Mouse (Mus musculus) limb, embryonic 14.5 days (tissue): ENCODE measurements around the gene Hspb7. TPM values are rescaled to one million over a fixed set of nuclear protein-coding genes. Genes with fewer than 3 reads are reported as not detected.

Source experiments
- ATAC-seq: fragments of 200-750 bp; cut with Nextera tagmentation; 2 replicates; pipeline ENCODE4 v1.8.0; 2017; ENCODE audit warnings: low read depth, moderate number of reproducible peaks, moderate TSS enrichment; ENCODE audit not compliant: low FRiP score
- DNase-seq: peaks from one replicate; pipeline ENCODE4 v3.0.0-alpha.2; 2015; ENCODE audit warnings: low spot score
- H3K27ac ChIP-seq: fragments of 300-500 bp; sonication (generic); replicated peaks from 2 replicates; pipeline ENCODE4 v1.5.1; 2014; ENCODE audit warnings: low read depth, mild to moderate bottlenecking, low read length, moderate library complexity, mixed read lengths
- H3K27me3 ChIP-seq: fragments of 300-500 bp; sonication (generic); 2 replicates; pipeline ENCODE4 v1.6.1; 2014; ENCODE audit warnings: low read length, mixed read lengths; ENCODE audit not compliant: control insufficient read depth, insufficient read depth
- H3K36me3 ChIP-seq: fragments of 300-500 bp; sonication (generic); 2 replicates; pipeline ENCODE4 v1.6.1; 2014; ENCODE audit warnings: mild to moderate bottlenecking, low read length, moderate library complexity, mixed read lengths; ENCODE audit not compliant: control insufficient read depth, insufficient read depth
- H3K4me1 ChIP-seq: fragments of 300-500 bp; sonication (generic); 2 replicates; pipeline ENCODE4 v1.6.1; 2014; ENCODE audit warnings: antibody characterized with exemption, low read length, mixed read lengths; ENCODE audit not compliant: control insufficient read depth, insufficient read depth
- H3K4me2 ChIP-seq: fragments of 300-500 bp; sonication (generic); replicated peaks from 2 replicates; pipeline ENCODE4 v1.6.1; 2014; ENCODE audit warnings: low read depth, mild to moderate bottlenecking, low read length, moderate library complexity; ENCODE audit not compliant: severe bottlenecking
- H3K4me3 ChIP-seq: fragments of 300-500 bp; sonication (generic); replicated peaks from 2 replicates; pipeline ENCODE4 v1.5.1; 2014; ENCODE audit warnings: low read length
- H3K9ac ChIP-seq: fragments of 300-500 bp; sonication (generic); 2 replicates; pipeline ENCODE4 v1.6.1; 2014; ENCODE audit warnings: mild to moderate bottlenecking, low read depth, low read length, moderate library complexity; ENCODE audit not compliant: severe bottlenecking
- H3K9me3 ChIP-seq: fragments of 300-500 bp; sonication (generic); 2 replicates; pipeline ENCODE4 v1.6.1; 2016; ENCODE audit warnings: low read length; ENCODE audit not compliant: control insufficient read depth
- POLR2A ChIP-seq: fragments of 200-500 bp; IDR thresholded peaks from 2 replicates; pipeline ENCODE4 v1.8.0; 2012; ENCODE audit warnings: inconsistent platforms, mild to moderate bottlenecking, moderate library complexity, borderline replicate concordance; ENCODE audit not compliant: insufficient read depth, insufficient read length; ENCODE audit errors: extremely low read depth
- WGBS: fragments of 180-500 bp; shearing (Covaris S2); extraction: QIAGEN DNeasy Blood & Tissue Kit; methylation state at CpG from one replicate; pipeline ENCODE4 v1.1.7; 2014; 5-methylcytosine and 5-hydroxymethylcytosine counted together
- polyA plus RNA-seq, 2 experiments: library from polyadenylated mRNA; depleted of rRNA in 1 of 2; stranded (reverse) in 1 of 2; unstranded in 1 of 2; fragments of >200 nt; fragmentation: Nextera tagmentation in 1 of 2; extraction: Ambion mirVana in 1 of 2; gene quantifications; 2 replicates each; pipeline versions ENCODE4 v1.2.1 to v1.2.3; 2012 to 2014

The Hspb7 gene
- polyA plus RNA-seq, 2 experiments, result 1.3 to 3.2 TPM

GRCm38 (mm10) chr4:141461088-141461487 is 40.5 kb downstream of the Hspb7 start:
- ATAC-seq (no peak), DNase-seq (no peak)
- H3K4me1 ChIP-seq, result 0 out of 2 replicates have a peak, but pooled peaks cover 4% of the 10 kb centered on the region
- H3K27me3 ChIP-seq, result no peaks in the 10 kb centered on the region
- no peak overlapping the region for H3K9ac ChIP-seq
- no peak for TF ChIP-seq POLR2A
- H3K4me2 ChIP-seq, result no peak overlapping the region
- H3K9me3 ChIP-seq, result no peaks in the 10 kb centered on the region
- H3K27ac ChIP-seq, result no peak overlapping the region
- H3K4me3 ChIP-seq, result no peak overlapping the region
- peaks cover 65% of the 10 kb centered on the region for H3K36me3 ChIP-seq
- WGBS, result 68% methylated on average over 12 of the region's 12 CpGs

- Histone ChIP-seq H3K36me3 (peaks cover 67% of the 10 kb centered on the region), H3K9ac (no peak overlapping the region), H3K4me3 (no peak overlapping the region), H3K27me3 (no peaks in the 10 kb centered on the region), H3K27ac (no peak overlapping the region), H3K4me2 (no peak overlapping the region), H3K4me1 (0 out of 2 replicates have a peak, but pooled peaks cover 4% of the 10 kb centered on the region), H3K9me3 (no peaks in the 10 kb centered on the region)
- DNase-seq, result no peak
- WGBS, result 93% methylated on average over 12 of the region's 12 CpGs
- TF ChIP-seq POLR2A, result no peak
- no peak for ATAC-seq
These were observed 41.0 kb downstream of the Hspb7 start for GRCm38 (mm10) chr4:141461576-141461975.

- Histone ChIP-seq H3K4me2 (no peak overlapping the region), H3K27me3 (no peaks in the 10 kb centered on the region), H3K27ac (no peak overlapping the region), H3K4me1 (no peaks in the 10 kb centered on the region), H3K9me3 (no peaks in the 10 kb centered on the region), H3K4me3 (no peak overlapping the region), H3K9ac (no peak overlapping the region), H3K36me3 (peaks cover 85% of the 10 kb centered on the region)
- DNase-seq, result no peak
- no peak for ATAC-seq
- no peak for TF ChIP-seq POLR2A
- WGBS, result 88% methylated on average over 13 of the region's 14 CpGs
These were observed 42.9 kb downstream of the Hspb7 start for GRCm38 (mm10) chr4:141463472-141463871.

GRCm38 (mm10) chr4:141464722-141465121 is 44.1 kb downstream of the Hspb7 start:
- Histone ChIP-seq H3K9ac (no peak overlapping the region), H3K27me3 (no peaks in the 10 kb centered on the region), H3K27ac (no peak overlapping the region), H3K9me3 (no peaks in the 10 kb centered on the region), H3K4me3 (no peak overlapping the region), H3K4me1 (no peaks in the 10 kb centered on the region), H3K36me3 (peaks cover 95% of the 10 kb centered on the region), H3K4me2 (no peak overlapping the region)
- 77% methylated on average over 14 of the region's 16 CpGs for WGBS
- DNase-seq, result no peak
- no peak for TF ChIP-seq POLR2A
- ATAC-seq, result no peak

- 90% methylated on average over 34 of the region's 34 CpGs for WGBS
- no peak for DNase-seq
- H3K4me2 ChIP-seq, result no peak overlapping the region
- no peak overlapping the region for H3K27ac ChIP-seq
- H3K9ac ChIP-seq, result no peak overlapping the region
- peaks cover 95% of the 10 kb centered on the region for H3K36me3 ChIP-seq
- no peak overlapping the region for H3K4me3 ChIP-seq
- no peak for TF ChIP-seq POLR2A
- no peaks in the 10 kb centered on the region for H3K27me3 ChIP-seq
- ATAC-seq, result no peak
- H3K4me1 ChIP-seq, result no peaks in the 10 kb centered on the region
- no peaks in the 10 kb centered on the region for H3K9me3 ChIP-seq
These were observed 45.1 kb downstream of the Hspb7 start for GRCm38 (mm10) chr4:141465512-141466288.

GRCm38 (mm10) chr4:141466289-141466795 is 45.8 kb downstream of the Hspb7 start:
- no peak overlapping the region for H3K4me3 ChIP-seq
- ATAC-seq, result no peak
- peaks cover 98% of the 10 kb centered on the region for H3K36me3 ChIP-seq
- H3K27me3 ChIP-seq, result no peaks in the 10 kb centered on the region
- DNase-seq, result no peak
- TF ChIP-seq POLR2A, result no peak
- H3K9ac ChIP-seq, result no peak overlapping the region
- no peaks in the 10 kb centered on the region for H3K9me3 ChIP-seq
- no peak overlapping the region for H3K4me2 ChIP-seq
- WGBS, result 91% methylated on average over 16 of the region's 16 CpGs
- no peaks in the 10 kb centered on the region for H3K4me1 ChIP-seq
- no peak overlapping the region for H3K27ac ChIP-seq
